Mouse (Mus musculus) heart, embryonic 13.5 days (tissue): ENCODE measurements around the gene Tmem212. TPM values are rescaled to one million over a fixed set of nuclear protein-coding genes. Genes with fewer than 3 reads are reported as not detected.

ENCODE experiments used
- ATAC-seq: fragments of 200-750 bp; cut with Nextera tagmentation; 2 replicates; pipeline ENCODE4 v1.8.0; 2017; ENCODE audit warnings: moderate TSS enrichment; ENCODE audit not compliant: insufficient number of reproducible peaks, low FRiP score, low TSS enrichment; ENCODE audit errors: extremely low read depth
- H3K27ac ChIP-seq: fragments of 300-500 bp; sonication (generic); replicated peaks from 2 replicates; pipeline ENCODE4 v1.5.1; 2015; ENCODE audit warnings: moderate library complexity, mild to moderate bottlenecking, inconsistent platforms
- H3K27me3 ChIP-seq: fragments of 300-500 bp; sonication (generic); replicated peaks from 2 replicates; pipeline ENCODE4 v1.6.1; 2015; ENCODE audit warnings: mild to moderate bottlenecking, inconsistent platforms
- H3K36me3 ChIP-seq: fragments of 300-500 bp; sonication (generic); 2 replicates; pipeline ENCODE4 v1.6.1; 2015; ENCODE audit warnings: mild to moderate bottlenecking, inconsistent platforms
- H3K4me1 ChIP-seq: fragments of 300-500 bp; sonication (generic); 2 replicates; pipeline ENCODE4 v1.6.1; 2015; ENCODE audit warnings: inconsistent platforms
- H3K4me2 ChIP-seq: fragments of 300-500 bp; sonication (generic); 2 replicates; pipeline ENCODE4 v1.6.1; 2015; ENCODE audit warnings: inconsistent platforms, mild to moderate bottlenecking, moderate library complexity
- H3K4me3 ChIP-seq: fragments of 300-500 bp; sonication (generic); 2 replicates; pipeline ENCODE4 v1.5.1; 2015; ENCODE audit warnings: moderate library complexity, mild to moderate bottlenecking, inconsistent platforms
- H3K9ac ChIP-seq: fragments of 300-500 bp; sonication (generic); 2 replicates; pipeline ENCODE4 v1.6.1; 2015; ENCODE audit warnings: inconsistent platforms, mild to moderate bottlenecking, moderate library complexity
- H3K9me3 ChIP-seq: fragments of 300-500 bp; sonication (generic); 2 replicates; pipeline ENCODE4 v1.6.1; 2016; ENCODE audit warnings: inconsistent platforms
- WGBS: fragments of 180-500 bp; shearing (Covaris S2); methylation state at CpG from one replicate; pipeline ENCODE4 v1.1.7; 2015; ENCODE audit warnings: mixed read lengths; 5-methylcytosine and 5-hydroxymethylcytosine counted together
- polyA plus RNA-seq: library from polyadenylated mRNA; unstranded; fragments of >200 nt; fragmentation: Nextera tagmentation; extraction: Ambion mirVana; gene quantifications from 2 replicates; pipeline ENCODE4 v1.2.1, GENCODE M21; 2015

The Tmem212 gene
- polyA plus RNA-seq, 1 experiment from 2014 or later, result not detected

- H3K27me3 ChIP-seq, result no peaks in the 10 kb centered on the region
- peak overlapping the region; percentile 96 for H3K27ac ChIP-seq
- peaks cover 62% of the 10 kb centered on the region for H3K4me1 ChIP-seq
- H3K4me3 ChIP-seq, result peak overlapping the region; percentile 40
- H3K36me3 ChIP-seq, result no peaks in the 10 kb centered on the region
- H3K4me2 ChIP-seq, result peak overlapping the region; percentile 65
- 8% methylated on average over 16 of the region's 16 CpGs for WGBS
- peak; percentile 65; the same call in 1 of the 2 replicates for ATAC-seq
- peak overlapping the region; percentile 78 for H3K9ac ChIP-seq
- H3K9me3 ChIP-seq, result no peaks in the 10 kb centered on the region
These were observed 33.1 kb downstream of the Tmem212 start for GRCm38 (mm10) chr3:27862821-27863740.

- Histone ChIP-seq H3K27ac (peak overlapping the region; percentile 96), H3K4me1 (peaks cover 65% of the 10 kb centered on the region), H3K4me3 (no peak overlapping the region), H3K27me3 (no peaks in the 10 kb centered on the region), H3K4me2 (no peak overlapping the region), H3K9ac (peak overlapping the region; percentile 55), H3K9me3 (peaks cover 4% of the 10 kb centered on the region; the same call in 1 of the 2 replicates), H3K36me3 (no peaks in the 10 kb centered on the region)
- no peak for ATAC-seq
- WGBS, result 41% methylated on average over 6 of the region's 6 CpGs
These were observed 34.6 kb downstream of the Tmem212 start for GRCm38 (mm10) chr3:27861601-27862000.

- WGBS, result 59% methylated on average over 6 of the region's 6 CpGs
- no peak for ATAC-seq
- H3K4me3 ChIP-seq, result no peak overlapping the region
- peaks cover 4% of the 10 kb centered on the region; the same call in 1 of the 2 replicates for H3K9me3 ChIP-seq
- H3K36me3 ChIP-seq, result no peaks in the 10 kb centered on the region
- H3K4me2 ChIP-seq, result no peak overlapping the region
- H3K27me3 ChIP-seq, result no peaks in the 10 kb centered on the region
- peaks cover 67% of the 10 kb centered on the region for H3K4me1 ChIP-seq
- peak overlapping the region; percentile 96 for H3K27ac ChIP-seq
- no peak overlapping the region; the same call in 1 of the 2 replicates for H3K9ac ChIP-seq
These were observed 35.1 kb downstream of the Tmem212 start for GRCm38 (mm10) chr3:27861086-27861485.

GRCm38 (mm10) chr3:27859161-27859561 is 37.0 kb downstream of the Tmem212 start:
- H3K4me1 ChIP-seq, result peaks cover 81% of the 10 kb centered on the region
- no peaks in the 10 kb centered on the region for H3K27me3 ChIP-seq
- peak overlapping the region; percentile 96 for H3K27ac ChIP-seq
- ATAC-seq, result peak; percentile 49; the same call in 1 of the 2 replicates
- 2% methylated on average over 5 of the region's 5 CpGs for WGBS
- peaks cover 4% of the 10 kb centered on the region; the same call in 1 of the 2 replicates for H3K9me3 ChIP-seq
- peak overlapping the region; percentile 67 for H3K9ac ChIP-seq
- H3K4me2 ChIP-seq, result peak overlapping the region; percentile 65
- H3K4me3 ChIP-seq, result peak overlapping the region; percentile 30
- no peaks in the 10 kb centered on the region for H3K36me3 ChIP-seq

- WGBS, result 27% methylated on average over 5 of the region's 5 CpGs
- Histone ChIP-seq H3K9me3 (peaks cover 4% of the 10 kb centered on the region; the same call in 1 of the 2 replicates), H3K4me3 (peak overlapping the region; percentile 30), H3K36me3 (no peaks in the 10 kb centered on the region), H3K4me1 (peaks cover 77% of the 10 kb centered on the region), H3K27me3 (no peaks in the 10 kb centered on the region), H3K4me2 (peak overlapping the region; percentile 65), H3K27ac (peak overlapping the region; percentile 96), H3K9ac (peak overlapping the region; percentile 67)
- no peak for ATAC-seq
These were observed 37.6 kb downstream of the Tmem212 start for GRCm38 (mm10) chr3:27858441-27859115.

- Histone ChIP-seq H3K9ac (no peak overlapping the region), H3K36me3 (no peaks in the 10 kb centered on the region), H3K27me3 (no peaks in the 10 kb centered on the region), H3K4me2 (no peak overlapping the region), H3K27ac (no peak overlapping the region), H3K4me3 (no peak overlapping the region), H3K4me1 (peaks cover 58% of the 10 kb centered on the region), H3K9me3 (peaks cover 13% of the 10 kb centered on the region)
- WGBS, result 74% methylated on average over 2 of the region's 2 CpGs
- no peak for ATAC-seq
These were observed 39.9 kb downstream of the Tmem212 start for GRCm38 (mm10) chr3:27856288-27856687.

GRCm38 (mm10) chr3:27854431-27855180 is 41.6 kb downstream of the Tmem212 start:
- H3K4me3 ChIP-seq, result no peak overlapping the region
- H3K4me2 ChIP-seq, result no peak overlapping the region
- 78% methylated on average over 5 of the region's 5 CpGs for WGBS
- H3K9me3 ChIP-seq, result peaks cover 13% of the 10 kb centered on the region
- no peaks in the 10 kb centered on the region for H3K27me3 ChIP-seq
- peaks cover 41% of the 10 kb centered on the region for H3K4me1 ChIP-seq
- no peak overlapping the region for H3K9ac ChIP-seq
- H3K36me3 ChIP-seq, result no peaks in the 10 kb centered on the region
- no peak for ATAC-seq
- H3K27ac ChIP-seq, result peak overlapping the region; percentile 17; the same call in 1 of the 2 replicates

- no peak overlapping the region for H3K27ac ChIP-seq
- no peak for ATAC-seq
- WGBS, result 19% methylated on average over 5 of the region's 5 CpGs
- H3K36me3 ChIP-seq, result no peaks in the 10 kb centered on the region
- no peak overlapping the region for H3K9ac ChIP-seq
- no peak overlapping the region for H3K4me2 ChIP-seq
- no peaks in the 10 kb centered on the region for H3K27me3 ChIP-seq
- H3K4me3 ChIP-seq, result no peak overlapping the region
- 0 out of 2 replicates have a peak, but pooled peaks cover 4% of the 10 kb centered on the region for H3K9me3 ChIP-seq
- H3K4me1 ChIP-seq, result peaks cover 17% of the 10 kb centered on the region
These were observed 52.9 kb downstream of the Tmem212 start for GRCm38 (mm10) chr3:27843266-27843665.

GRCm38 (mm10) chr3:27842856-27843255 is 53.3 kb downstream of the Tmem212 start:
- WGBS, result 50% methylated on average over 5 of the region's 5 CpGs
- H3K27ac ChIP-seq, result no peak overlapping the region
- no peak overlapping the region for H3K4me2 ChIP-seq
- no peak for ATAC-seq
- H3K27me3 ChIP-seq, result no peaks in the 10 kb centered on the region
- no peaks in the 10 kb centered on the region for H3K36me3 ChIP-seq
- no peak overlapping the region for H3K9ac ChIP-seq
- 0 out of 2 replicates have a peak, but pooled peaks cover 4% of the 10 kb centered on the region for H3K9me3 ChIP-seq
- H3K4me1 ChIP-seq, result peaks cover 17% of the 10 kb centered on the region
- no peak overlapping the region for H3K4me3 ChIP-seq

- Histone ChIP-seq H3K27me3 (no peaks in the 10 kb centered on the region), H3K4me2 (peak overlapping the region; percentile 59), H3K36me3 (no peaks in the 10 kb centered on the region), H3K4me1 (peaks cover 17% of the 10 kb centered on the region), H3K9me3 (0 out of 2 replicates have a peak, but pooled peaks cover 4% of the 10 kb centered on the region), H3K4me3 (peak overlapping the region; percentile 33), H3K27ac (no peak overlapping the region), H3K9ac (peak overlapping the region; percentile 64)
- no peak for ATAC-seq
- 23% methylated on average over 9 of the region's 9 CpGs for WGBS
These were observed 55.9 kb downstream of the Tmem212 start for GRCm38 (mm10) chr3:27840311-27840710.
